Mouse (Mus musculus) heart, embryonic 11.5 days (tissue): ENCODE measurements around the gene Zcchc9. TPM values are rescaled to one million over a fixed set of nuclear protein-coding genes. Genes with fewer than 3 reads are reported as not detected.

ENCODE experiments used
- ATAC-seq: fragments of 200-750 bp; cut with Nextera tagmentation; replicated peaks from 2 replicates; pipeline ENCODE4 v1.8.0; 2017; ENCODE audit warnings: moderate library complexity; ENCODE audit not compliant: insufficient number of reproducible peaks, low FRiP score, low TSS enrichment
- H3K27ac ChIP-seq: fragments of 300-500 bp; sonication (generic); 2 replicates; pipeline ENCODE4 v1.5.1; 2014; ENCODE audit warnings: mild to moderate bottlenecking, low read depth, low read length
- H3K27me3 ChIP-seq: fragments of 300-500 bp; sonication (generic); 2 replicates; pipeline ENCODE4 v1.6.1; 2014; ENCODE audit warnings: mild to moderate bottlenecking, low read length, mixed read lengths; ENCODE audit not compliant: control insufficient read depth, insufficient read depth
- H3K36me3 ChIP-seq: fragments of 300-500 bp; sonication (generic); 2 replicates; pipeline ENCODE4 v1.6.1; 2014; ENCODE audit warnings: mild to moderate bottlenecking, low read length, moderate library complexity, mixed read lengths; ENCODE audit not compliant: control insufficient read depth, insufficient read depth
- H3K4me1 ChIP-seq: fragments of 300-500 bp; sonication (generic); 2 replicates; pipeline ENCODE4 v1.6.1; 2014; ENCODE audit warnings: low read length; ENCODE audit not compliant: control insufficient read depth, insufficient read depth
- H3K4me2 ChIP-seq: fragments of 300-500 bp; sonication (generic); 2 replicates; pipeline ENCODE4 v1.6.1; 2014; ENCODE audit warnings: mild to moderate bottlenecking, moderate library complexity
- H3K4me3 ChIP-seq: fragments of 300-500 bp; sonication (generic); 2 replicates; pipeline ENCODE4 v1.5.1; 2014; ENCODE audit warnings: low read depth, low read length
- H3K9ac ChIP-seq: fragments of 300-500 bp; sonication (generic); 2 replicates; pipeline ENCODE4 v1.6.1; 2014; ENCODE audit warnings: mild to moderate bottlenecking, low read depth, low read length, moderate library complexity
- H3K9me3 ChIP-seq: fragments of 300-500 bp; sonication (generic); replicated peaks from 2 replicates; pipeline ENCODE4 v1.6.1; 2016; ENCODE audit warnings: low read length; ENCODE audit not compliant: control insufficient read depth
- WGBS: fragments of 180-500 bp; shearing (Covaris S2); extraction: QIAGEN DNeasy Blood & Tissue Kit; methylation state at CpG from one replicate; pipeline ENCODE4 v1.1.7; 2014; ENCODE audit not compliant: insufficient replicate concordance; 5-methylcytosine and 5-hydroxymethylcytosine counted together
- microRNA-seq: library from miRNA; unstranded; fragments of <30 nt; microRNA quantifications from one replicate; pipeline ENCODE4, GENCODE M21; 2016; ENCODE audit warnings: borderline number of aligned reads
- polyA plus RNA-seq: library from polyadenylated mRNA; unstranded; fragments of >200 nt; fragmentation: Nextera tagmentation; extraction: Ambion mirVana; gene quantifications from 2 replicates; pipeline ENCODE4 v1.2.1, GENCODE M21; 2014

Gene Zcchc9
- polyA plus RNA-seq, 1 experiment from 2014 or later = 27.9 TPM

GRCm38 (mm10) chr13:91756230-91756629 is 51.3 kb downstream of the Zcchc9 start:
- H3K36me3 ChIP-seq = no peaks in the 10 kb centered on the region
- H3K27ac ChIP-seq = no peak overlapping the region
- H3K4me1 ChIP-seq = no peaks in the 10 kb centered on the region
- no peak overlapping the region for H3K4me3 ChIP-seq
- ATAC-seq = no peak
- no peaks in the 10 kb centered on the region for H3K9me3 ChIP-seq
- no peak overlapping the region for H3K4me2 ChIP-seq
- no peaks in the 10 kb centered on the region for H3K27me3 ChIP-seq
- H3K9ac ChIP-seq = no peak overlapping the region
- WGBS = 84% methylated on average over 4 of the region's 4 CpGs

GRCm38 (mm10) chr13:91754762-91755161 is 52.7 kb downstream of the Zcchc9 start:
- no peaks in the 10 kb centered on the region for H3K9me3 ChIP-seq
- H3K4me3 ChIP-seq = no peak overlapping the region
- no peak overlapping the region for H3K4me2 ChIP-seq
- H3K27me3 ChIP-seq = no peaks in the 10 kb centered on the region
- no peak overlapping the region for H3K9ac ChIP-seq
- H3K4me1 ChIP-seq = no peaks in the 10 kb centered on the region
- H3K27ac ChIP-seq = no peak overlapping the region
- ATAC-seq = no peak
- no peaks in the 10 kb centered on the region for H3K36me3 ChIP-seq

GRCm38 (mm10) chr13:91753724-91754123 is 53.8 kb downstream of the Zcchc9 start:
- WGBS = 68% methylated on average over 4 of the region's 4 CpGs
- H3K27ac ChIP-seq = no peak overlapping the region
- no peak overlapping the region for H3K4me3 ChIP-seq
- no peak overlapping the region for H3K4me2 ChIP-seq
- no peaks in the 10 kb centered on the region for H3K36me3 ChIP-seq
- H3K9me3 ChIP-seq = no peaks in the 10 kb centered on the region
- no peaks in the 10 kb centered on the region for H3K4me1 ChIP-seq
- no peak overlapping the region for H3K9ac ChIP-seq
- ATAC-seq = no peak
- H3K27me3 ChIP-seq = no peaks in the 10 kb centered on the region

GRCm38 (mm10) chr13:91749981-91750380 is 57.5 kb downstream of the Zcchc9 start:
- WGBS = 64% methylated on average over 4 of the region's 4 CpGs
- ATAC-seq = no peak

GRCm38 (mm10) chr13:91748401-91748800 is 59.1 kb downstream of the Zcchc9 start:
- no peak for ATAC-seq
- Histone ChIP-seq H3K4me3 (no peak overlapping the region), H3K27me3 (no peaks in the 10 kb centered on the region), H3K36me3 (no peaks in the 10 kb centered on the region), H3K27ac (no peak overlapping the region), H3K9ac (no peak overlapping the region), H3K4me1 (no peaks in the 10 kb centered on the region), H3K4me2 (no peak overlapping the region), H3K9me3 (no peaks in the 10 kb centered on the region)
- 85% methylated on average over 2 of the region's 2 CpGs for WGBS

More at GRCm38 (mm10) chr13:91749981-91750380, 57.5 kb downstream of the Zcchc9 start:
- no peaks in the 10 kb centered on the region for H3K9me3 ChIP-seq
- no peaks in the 10 kb centered on the region for H3K27me3 ChIP-seq
- H3K36me3 ChIP-seq = no peaks in the 10 kb centered on the region
- H3K4me2 ChIP-seq = no peak overlapping the region
- H3K4me3 ChIP-seq = no peak overlapping the region
- no peak overlapping the region for H3K27ac ChIP-seq
- H3K9ac ChIP-seq = no peak overlapping the region
- H3K4me1 ChIP-seq = no peaks in the 10 kb centered on the region

Small RNA genes lying within 50 kb of the gene (microRNA-seq; reads per million reads assigned to microRNA genes)
- gene Gm27656 = not detected

Other genes starting within 250 kb of the Zcchc9 start
- not detected in 2 replicates for gene Acot12, start 66.2 kb downstream of the Zcchc9 start, polyA plus RNA-seq
- gene Ckmt2, start 69.2 kb upstream of the Zcchc9 start, polyA plus RNA-seq = 9.4 and 9.9 TPM in 2 replicates